In the genomic region with DNA sequence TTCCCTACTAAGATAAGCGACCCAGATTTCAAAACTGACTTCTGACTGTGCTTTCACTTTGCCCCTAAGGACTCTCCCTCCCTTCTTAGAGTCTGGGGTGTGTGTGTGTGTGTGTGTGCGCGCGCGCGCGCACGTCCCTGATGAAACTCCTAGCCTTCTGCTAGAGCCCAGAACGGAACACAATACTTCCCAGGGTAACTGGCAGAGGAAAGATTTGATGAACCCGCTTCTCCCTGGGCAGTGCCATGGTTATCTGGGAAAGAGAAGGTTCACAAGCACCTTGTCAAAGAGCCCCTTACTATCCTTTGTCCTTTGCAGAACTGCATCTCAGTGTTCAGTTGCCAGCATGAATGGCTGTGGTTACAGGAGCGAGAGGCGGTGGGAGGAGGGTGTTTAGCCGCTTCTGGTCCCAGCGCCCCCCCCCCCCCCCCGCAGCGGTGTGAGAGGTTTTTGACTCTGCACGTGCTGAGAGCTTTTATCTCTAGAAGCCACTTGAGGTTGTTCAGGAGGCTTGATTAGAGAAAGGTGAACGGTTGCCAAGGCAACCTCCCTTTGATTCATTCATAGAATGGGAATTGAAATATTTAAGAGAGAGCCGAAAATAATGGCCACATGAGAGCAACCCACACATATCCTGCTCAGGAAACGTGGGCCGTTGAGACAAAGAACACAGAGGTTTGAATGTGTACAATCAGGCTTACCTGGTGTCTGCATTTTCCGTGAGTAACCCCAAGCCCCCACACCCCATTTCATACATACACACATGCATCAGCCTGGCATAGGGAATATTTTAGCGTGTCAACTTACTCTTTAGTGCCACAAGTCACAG, we compare ENCODE assay signal across 8 mouse cellular contexts.
DNase-seq lines count a peak whose midpoint lies in the region; ATAC-seq lines count a peak whose summit lies in the region.

No protein-coding gene starts in this region.

- ATAC-seq in liver, embryonic 11.5 days (replicated peaks; ENCODE audit: low FRiP score): no peak
- 0 out of 2 replicates have a peak, but pooled peaks have one; percentile 30 for ATAC-seq in embryonic facial prominence, embryonic 14.5 days (ENCODE audit: low read depth)
- ATAC-seq in limb, embryonic 11.5 days (ENCODE audit: insufficient number of reproducible peaks, low FRiP score, low TSS enrichment, low read depth): no peak
- peak; percentile 64 for ATAC-seq in neural tube, embryonic 12.5 days (ENCODE audit: low FRiP score, low read depth)

- H3K4me3 ChIP-seq in liver, embryonic 11.5 days (ENCODE audit: low read depth, low read length): no peak overlapping the region
- no peak overlapping the region for H3K4me3 ChIP-seq in embryonic facial prominence, embryonic 14.5 days (ENCODE audit: low read depth, low read length)
- H3K4me3 ChIP-seq in limb, embryonic 11.5 days (ENCODE audit: low read depth, low read length): no peak overlapping the region
- H3K4me3 ChIP-seq in neural tube, embryonic 12.5 days: no peak overlapping the region

- WGBS in liver, embryonic 11.5 days: 35% methylated on average over 22 of the region's 23 CpGs
- WGBS in embryonic facial prominence, embryonic 14.5 days: 39% methylated on average over 20 of the region's 23 CpGs
- WGBS in limb, embryonic 11.5 days: 48% methylated on average over 22 of the region's 23 CpGs
- 37% methylated on average over 23 of the region's 23 CpGs for WGBS in neural tube, embryonic 12.5 days

- no peaks in the 10 kb centered on the region for H3K9me3 ChIP-seq in liver, embryonic 11.5 days (ENCODE audit: control insufficient read depth, low read length)
- no peaks in the 10 kb centered on the region for H3K9me3 ChIP-seq in embryonic facial prominence, embryonic 14.5 days (ENCODE audit: control insufficient read depth, low read length)
- no peaks in the 10 kb centered on the region for H3K9me3 ChIP-seq in limb, embryonic 11.5 days (ENCODE audit: control insufficient read depth, low read length)
- H3K9me3 ChIP-seq in neural tube, embryonic 12.5 days: no peaks in the 10 kb centered on the region

- no peaks in the 10 kb centered on the region for H3K27me3 ChIP-seq in liver, embryonic 11.5 days (replicated peaks; ENCODE audit: control insufficient read depth, insufficient read depth, low read length)
- H3K27me3 ChIP-seq in embryonic facial prominence, embryonic 14.5 days (replicated peaks; ENCODE audit: control insufficient read depth, insufficient read depth, low read length): no peaks in the 10 kb centered on the region
- peaks cover 2% of the 10 kb centered on the region; the same call in 1 of the 2 replicates for H3K27me3 ChIP-seq in limb, embryonic 11.5 days (ENCODE audit: control insufficient read depth, insufficient read depth, low read length)
- no peaks in the 10 kb centered on the region for H3K27me3 ChIP-seq in neural tube, embryonic 12.5 days (replicated peaks)

- H3K9ac ChIP-seq in liver, embryonic 11.5 days (ENCODE audit: low read depth, low read length): no peak overlapping the region
- no peak overlapping the region for H3K9ac ChIP-seq in embryonic facial prominence, embryonic 14.5 days (ENCODE audit: low read depth, low read length)
- no peak overlapping the region for H3K9ac ChIP-seq in limb, embryonic 11.5 days (ENCODE audit: low read length)
- 0 out of 2 replicates have a peak overlapping the region, but pooled peaks have one; percentile 36 for H3K9ac ChIP-seq in neural tube, embryonic 12.5 days

- no peaks in the 10 kb centered on the region; the same call in 1 of the 2 replicates for H3K4me1 ChIP-seq in liver, embryonic 11.5 days (replicated peaks; ENCODE audit: control insufficient read depth, insufficient read depth, low read length)
- H3K4me1 ChIP-seq in embryonic facial prominence, embryonic 14.5 days (ENCODE audit: control insufficient read depth, insufficient read depth, low read length): no peaks in the 10 kb centered on the region; the same call in 1 of the 2 replicates
- peaks cover 11% of the 10 kb centered on the region; the same call in 1 of the 2 replicates for H3K4me1 ChIP-seq in limb, embryonic 11.5 days (ENCODE audit: control insufficient read depth, insufficient read depth, low read length)
- H3K4me1 ChIP-seq in neural tube, embryonic 12.5 days: peaks cover 17% of the 10 kb centered on the region

- no peak overlapping the region for H3K27ac ChIP-seq in liver, embryonic 11.5 days (ENCODE audit: low read depth, low read length)
- H3K27ac ChIP-seq in embryonic facial prominence, embryonic 14.5 days (replicated peaks; ENCODE audit: low read depth, low read length): no peak overlapping the region
- H3K27ac ChIP-seq in limb, embryonic 11.5 days (replicated peaks; ENCODE audit: low read depth, low read length): no peak overlapping the region
- H3K27ac ChIP-seq in neural tube, embryonic 12.5 days: peak overlapping the region; percentile 68; the same call in 1 of the 2 replicates

- no peaks in the 10 kb centered on the region for H3K36me3 ChIP-seq in liver, embryonic 11.5 days (ENCODE audit: control insufficient read depth, insufficient read depth, low read length)
- H3K36me3 ChIP-seq in embryonic facial prominence, embryonic 14.5 days (ENCODE audit: control insufficient read depth, insufficient read depth, low read length): no peaks in the 10 kb centered on the region
- H3K36me3 ChIP-seq in limb, embryonic 11.5 days (ENCODE audit: control insufficient read depth, insufficient read depth, low read length): no peaks in the 10 kb centered on the region
- H3K36me3 ChIP-seq in neural tube, embryonic 12.5 days: no peaks in the 10 kb centered on the region

- H3K4me2 ChIP-seq in liver, embryonic 11.5 days: peak overlapping the region; percentile 31; the same call in 1 of the 2 replicates
- H3K4me2 ChIP-seq in embryonic facial prominence, embryonic 14.5 days (ENCODE audit: low read depth, low read length): peak overlapping the region; percentile 17
- H3K4me2 ChIP-seq in limb, embryonic 11.5 days (ENCODE audit: low read depth, severe bottlenecking): no peak overlapping the region
- H3K4me2 ChIP-seq in neural tube, embryonic 12.5 days (replicated peaks): peak overlapping the region; percentile 35; the same call in 1 of the 2 replicates

- DNase-seq in liver, embryonic 11.5 days (ENCODE audit: low spot score): no peak
- no peak for DNase-seq in liver
- peak; percentile 40 for DNase-seq in embryonic facial prominence, embryonic 14.5 days (ENCODE audit: low spot score)
- DNase-seq in limb, embryonic 11.5 days (ENCODE audit: low spot score): peak; percentile 40
- DNase-seq in cerebellum, adult 11-12 months: no peak
- DNase-seq in spleen, adult 18-20 months: no peak
- DNase-seq in adrenal gland, adult 8-10 months: no peak

Comparison
In these comparisons a context has a peak if more than half of its experiments do, and no peak if none do; other contexts are left out.
1. ATAC-seq: peak in embryonic facial prominence, embryonic 14.5 days (single experiment) and neural tube, embryonic 12.5 days (single experiment); none in liver, embryonic 11.5 days (single experiment) and limb, embryonic 11.5 days (single experiment).
2. DNase-seq: peak in embryonic facial prominence, embryonic 14.5 days (single experiment) and limb, embryonic 11.5 days (single experiment); none in liver, embryonic 11.5 days (single experiment), liver (single experiment), cerebellum, adult 11-12 months (single experiment), spleen, adult 18-20 months (0 of 2) and adrenal gland, adult 8-10 months (single experiment).